Mouse (Mus musculus) thymus, postnatal 0 days (tissue): ENCODE measurements around the gene Gli2. TPM values are rescaled to one million over a fixed set of nuclear protein-coding genes. Genes with fewer than 3 reads are reported as not detected.

Experiments used
- DNase-seq: peaks from one replicate; pipeline ENCODE4 v3.0.0-alpha.2; 2015; ENCODE audit warnings: low spot score
- polyA plus RNA-seq: library from polyadenylated mRNA; unstranded; fragments of >200 nt; fragmentation: Nextera tagmentation; extraction: Ambion mirVana; gene quantifications from 2 replicates; pipeline ENCODE4 v1.2.1, GENCODE M21; 2015

Gli2 gene
- polyA plus RNA-seq: 0.66 and 0.68 TPM in 2 replicates

DNA sequence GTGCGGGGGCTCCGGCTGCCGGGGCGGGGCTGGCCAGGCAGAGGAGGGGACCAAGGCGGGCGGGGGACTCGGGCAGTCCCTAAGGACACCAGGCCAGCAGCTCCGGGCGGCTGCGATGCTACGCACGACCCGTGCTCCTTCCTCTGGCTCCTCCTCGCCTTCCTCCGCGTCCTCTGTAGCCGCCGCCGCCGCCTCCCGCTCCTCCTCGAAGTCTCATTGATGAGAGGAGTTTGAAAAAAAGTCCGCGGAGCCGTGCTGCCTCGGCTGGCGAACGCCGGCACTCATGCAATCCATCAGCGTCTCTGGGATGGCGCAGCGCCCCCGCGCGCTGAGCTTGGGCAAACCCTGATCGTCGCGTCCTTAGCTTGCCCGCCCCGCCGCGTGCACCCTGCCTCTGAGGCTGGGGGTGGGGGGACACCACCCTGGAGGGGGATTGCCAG is at the start of gene Gli2:
Gene Gli2, minus strand, starts transcription at position 218 of the 440 bp plus-strand sequence.
- peak; percentile 70 for DNase-seq

DNA sequence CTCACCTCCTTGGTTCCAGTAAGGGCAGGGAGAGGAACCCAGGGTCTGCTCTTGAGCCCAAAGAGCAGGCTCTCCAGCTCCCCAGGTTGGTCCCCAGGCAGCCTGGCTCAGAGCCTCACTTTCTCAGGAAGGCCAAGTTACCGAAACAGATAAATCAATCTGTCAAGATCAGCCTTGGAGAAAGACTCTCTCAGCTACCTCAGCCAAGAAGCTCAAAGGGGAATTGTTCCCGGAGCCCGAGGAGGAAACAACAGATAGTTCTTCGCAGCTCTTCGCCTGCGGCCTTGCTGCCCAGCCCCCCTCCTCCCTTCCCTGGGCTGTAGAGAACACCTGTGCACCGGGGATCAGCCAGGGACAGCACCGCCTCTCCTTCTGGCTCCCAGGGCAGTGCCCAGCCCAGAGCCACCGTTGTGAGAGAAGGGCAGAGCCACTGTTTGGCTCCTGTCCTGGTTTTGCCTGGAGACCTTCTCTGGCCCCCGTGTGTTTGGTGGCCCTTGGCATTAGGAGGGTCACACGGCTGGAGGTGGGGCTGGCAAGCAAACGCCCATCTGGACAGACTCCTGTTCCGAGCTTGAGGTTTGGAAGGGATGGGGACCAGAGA is 44.6 kb upstream of the Gli2 start:
- no peak for DNase-seq

DNA sequence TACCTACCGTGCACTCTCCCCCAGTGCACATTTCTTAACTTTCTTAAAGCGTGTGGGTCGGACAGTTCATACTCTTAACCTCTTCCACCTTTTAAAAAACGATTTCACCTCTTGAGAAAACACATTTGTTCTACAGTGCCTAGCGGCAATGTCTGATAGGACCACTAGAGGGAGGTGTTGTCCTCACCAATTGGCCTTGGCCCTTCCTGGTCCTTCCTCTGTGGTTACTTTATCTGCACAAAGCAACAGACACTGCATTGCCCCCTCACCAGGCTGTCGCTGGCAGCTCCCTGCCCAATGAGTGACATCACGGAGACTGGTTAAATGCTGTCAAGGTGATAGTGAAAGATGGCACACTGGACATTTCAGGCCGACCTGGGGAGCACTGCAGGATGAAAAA is 40.3 kb upstream of the Gli2 start:
- DNase-seq: peak; percentile 57

DNA sequence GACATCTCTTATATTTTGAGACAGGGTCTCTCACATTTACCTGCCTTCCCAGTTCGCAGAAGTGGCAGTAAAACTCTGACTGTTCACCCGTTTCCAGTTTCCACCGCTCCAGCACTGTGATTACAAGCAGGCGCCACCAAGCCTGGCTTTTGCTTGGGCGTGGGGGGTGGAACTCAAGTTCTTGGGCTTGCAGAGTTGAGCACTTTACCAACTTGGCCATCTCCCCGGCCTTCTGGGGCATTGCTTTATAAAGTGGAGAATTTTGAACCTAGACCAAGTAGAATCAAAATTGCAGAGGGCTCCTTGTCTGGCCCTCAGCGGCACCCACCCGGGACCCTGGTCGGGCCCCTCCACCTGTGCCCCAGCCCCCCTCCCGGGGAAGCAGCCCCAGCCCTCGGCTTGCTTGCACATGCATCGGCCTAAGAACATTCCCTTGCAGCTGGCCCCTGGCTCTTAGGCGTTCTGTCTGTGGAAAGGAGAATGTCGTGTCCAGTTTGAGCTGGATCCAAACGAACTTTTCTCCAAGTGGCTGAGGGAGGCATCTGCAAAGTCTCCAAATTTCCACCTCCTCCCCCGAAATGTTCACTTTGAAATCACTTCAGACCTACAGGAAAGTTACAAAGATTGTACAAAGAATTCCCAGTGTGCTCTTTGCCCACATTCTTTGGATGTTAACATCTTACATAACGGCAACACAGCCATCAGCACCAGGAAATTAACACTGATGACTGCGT is 36.6 kb upstream of the Gli2 start:
- no peak for DNase-seq

DNA sequence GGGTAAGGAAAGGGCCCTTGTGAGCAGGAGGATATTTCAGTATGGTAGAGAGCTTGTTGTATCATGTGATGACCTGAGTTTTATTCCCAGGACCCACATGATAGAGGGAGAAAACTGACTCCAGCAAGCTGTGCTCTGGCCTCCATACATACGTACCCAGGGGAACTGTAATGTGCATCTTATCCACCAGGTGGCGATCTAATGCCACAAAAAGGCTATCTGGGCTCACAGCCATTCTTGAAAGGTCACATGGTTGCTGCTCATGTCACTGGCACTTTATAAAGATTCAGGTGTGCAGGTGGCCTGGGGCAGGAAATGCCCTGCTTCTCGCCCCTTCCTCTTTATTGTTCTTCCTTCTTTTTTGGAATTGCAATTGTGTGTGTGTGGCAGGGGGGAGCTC is 34.1 kb upstream of the Gli2 start:
- peak; percentile 78 for DNase-seq

DNA sequence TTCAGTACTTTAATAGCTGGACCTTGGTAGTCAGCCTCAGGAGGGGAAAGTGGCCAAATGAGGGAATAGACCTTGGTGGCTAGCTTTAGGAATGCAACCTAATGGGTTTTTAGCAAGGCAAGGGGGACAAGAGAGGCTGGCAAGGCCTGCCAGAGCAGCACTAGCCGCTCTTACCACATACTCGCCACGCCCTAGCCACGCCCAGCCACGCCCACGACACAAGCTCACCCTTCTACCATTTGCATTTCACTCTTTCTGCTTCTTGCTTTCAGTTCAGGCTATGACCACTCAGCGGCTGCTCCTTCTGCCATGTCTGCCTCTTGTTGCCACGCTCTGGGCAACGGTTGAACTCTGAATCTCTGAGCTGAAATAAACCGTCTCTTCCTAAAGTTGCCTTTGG is 32.4 kb upstream of the Gli2 start:
- DNase-seq: no peak

DNA sequence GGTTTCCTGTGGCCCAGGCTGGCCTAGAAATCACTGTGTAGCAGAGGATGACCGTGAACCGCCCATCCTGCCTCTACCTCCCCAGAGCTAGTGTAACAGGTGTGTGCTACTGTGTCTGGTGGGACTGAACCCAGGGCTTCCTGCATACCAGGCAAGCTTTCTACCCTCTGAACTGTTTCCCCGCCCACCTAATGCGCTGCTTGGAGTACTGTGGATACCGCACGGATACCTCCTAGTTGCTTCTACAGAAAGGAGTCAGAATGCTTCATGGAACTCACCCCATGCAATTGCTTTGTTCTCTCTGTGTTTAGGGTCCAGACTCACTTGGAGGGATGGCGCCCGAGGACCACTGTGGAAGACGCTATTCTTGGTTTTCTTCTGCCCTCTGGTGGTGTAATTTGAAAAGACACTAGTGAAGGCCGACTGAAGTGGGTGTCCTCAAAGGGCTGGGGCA is 30.1 kb upstream of the Gli2 start:
- peak; percentile 44 for DNase-seq

DNA sequence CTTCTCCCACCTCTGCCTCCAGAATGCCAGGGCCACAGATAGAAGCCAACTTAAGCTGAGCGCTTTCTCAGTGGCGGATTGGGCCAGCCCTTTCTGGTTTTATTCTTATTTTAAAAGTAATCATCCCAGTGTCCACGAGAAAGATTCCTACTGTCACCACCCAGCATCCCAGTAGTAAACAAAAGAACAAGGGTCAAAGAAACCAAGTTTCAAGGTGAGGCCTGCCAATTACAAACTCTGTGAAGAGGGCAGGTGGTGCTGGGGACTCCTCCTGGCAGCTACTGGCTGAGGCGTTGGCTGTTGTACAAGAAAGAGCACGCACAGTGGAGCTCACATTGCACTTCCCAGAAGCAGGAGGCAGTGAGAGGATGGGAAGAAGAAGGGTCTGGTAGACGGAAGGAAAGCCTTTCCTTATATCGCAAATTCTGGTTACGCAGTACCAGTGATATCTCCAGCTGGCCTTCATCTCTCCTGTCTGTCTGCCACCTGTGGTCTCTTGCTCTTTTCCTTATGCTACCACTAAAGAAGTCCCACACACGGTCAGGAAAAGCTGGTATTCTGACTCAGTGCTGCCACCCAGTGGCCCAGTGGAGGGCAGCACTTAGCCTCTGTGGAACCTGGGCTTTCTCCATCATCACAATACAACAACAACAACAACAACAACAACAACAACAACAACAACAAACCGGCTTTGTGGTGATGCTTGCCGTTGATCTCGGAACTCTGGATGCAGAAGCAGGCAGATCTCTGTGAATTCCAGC is 29.0 kb upstream of the Gli2 start:
- DNase-seq: peak; percentile 41

DNA sequence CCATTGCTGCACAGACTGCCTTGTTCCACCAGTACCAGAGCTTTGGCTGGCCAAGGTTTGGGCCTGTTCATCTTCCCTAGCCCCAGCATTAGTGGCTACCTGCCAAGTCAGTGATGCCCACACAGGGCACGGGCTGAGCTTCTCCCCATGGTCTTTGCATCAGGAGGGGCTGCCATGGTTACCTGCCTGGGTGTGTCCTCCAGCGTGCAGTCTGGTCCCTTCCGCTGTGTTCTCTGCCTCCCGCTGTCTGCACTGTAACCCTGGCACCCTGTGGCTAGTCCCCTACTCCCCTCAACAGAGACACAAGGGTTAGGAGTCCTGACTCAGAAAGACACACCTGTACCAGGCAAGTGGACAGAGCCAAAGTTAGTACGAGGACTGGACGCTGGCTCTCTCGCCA is 24.5 kb upstream of the Gli2 start:
- no peak for DNase-seq

DNA sequence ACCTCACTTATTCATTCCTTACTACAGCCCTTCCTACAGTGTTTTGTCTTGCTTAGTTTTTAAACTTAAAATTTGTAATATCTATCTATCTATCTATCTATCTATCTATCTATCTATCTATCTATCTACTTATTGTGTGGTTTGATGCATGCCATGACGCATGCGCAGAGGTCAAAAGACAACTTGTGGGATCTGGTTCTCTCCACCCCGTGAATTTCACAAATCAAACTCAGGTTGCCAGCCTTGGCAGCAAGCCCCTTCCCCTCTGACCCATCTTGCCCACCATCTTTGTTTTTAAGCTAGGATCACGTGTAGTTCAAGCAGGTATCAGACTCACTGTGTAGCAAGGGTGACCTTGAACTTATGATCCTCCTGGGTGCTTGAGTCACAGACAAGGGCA is 22.9 kb upstream of the Gli2 start:
- no peak for DNase-seq

DNA sequence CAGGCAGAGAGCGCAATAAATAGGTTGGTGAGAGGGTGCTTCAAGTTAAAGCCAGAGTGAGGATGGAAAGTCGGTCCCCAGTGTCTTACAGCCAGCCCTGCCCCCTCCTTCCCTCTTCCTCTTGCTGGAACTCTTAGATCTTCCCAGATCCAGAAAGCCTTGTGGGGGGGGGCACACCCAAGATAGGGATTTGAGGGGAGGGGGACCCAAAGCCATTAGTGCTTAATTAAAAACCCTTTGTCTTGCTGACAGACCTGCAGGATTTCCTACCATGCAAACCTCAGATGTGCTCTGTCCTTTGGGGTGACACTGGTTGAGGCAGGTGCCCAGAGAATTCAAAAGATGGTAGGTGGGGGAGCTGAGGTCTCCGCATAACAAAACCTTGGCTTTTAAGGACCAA is 22.5 kb upstream of the Gli2 start:
- DNase-seq: no peak

DNA sequence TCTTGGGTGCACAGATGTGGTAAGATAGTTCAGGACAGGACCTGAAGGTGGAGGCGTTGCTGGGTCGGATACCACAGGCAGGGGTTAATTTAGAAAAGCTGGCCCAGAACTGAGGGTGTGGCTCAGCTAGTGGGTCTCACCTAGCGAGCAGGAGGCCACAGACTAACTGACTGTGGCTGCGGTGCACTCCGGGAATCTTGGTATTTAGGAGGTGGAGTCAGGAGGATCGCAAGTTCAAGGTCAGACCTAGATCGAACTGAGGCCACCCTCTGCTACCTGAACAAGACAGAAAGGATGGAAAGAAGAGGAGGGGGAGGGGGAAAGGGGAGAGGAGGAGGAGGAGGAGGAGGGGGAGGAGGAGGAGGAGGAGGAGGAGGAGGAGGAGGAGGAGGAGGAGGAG is 22.1 kb upstream of the Gli2 start:
- no peak for DNase-seq

DNA sequence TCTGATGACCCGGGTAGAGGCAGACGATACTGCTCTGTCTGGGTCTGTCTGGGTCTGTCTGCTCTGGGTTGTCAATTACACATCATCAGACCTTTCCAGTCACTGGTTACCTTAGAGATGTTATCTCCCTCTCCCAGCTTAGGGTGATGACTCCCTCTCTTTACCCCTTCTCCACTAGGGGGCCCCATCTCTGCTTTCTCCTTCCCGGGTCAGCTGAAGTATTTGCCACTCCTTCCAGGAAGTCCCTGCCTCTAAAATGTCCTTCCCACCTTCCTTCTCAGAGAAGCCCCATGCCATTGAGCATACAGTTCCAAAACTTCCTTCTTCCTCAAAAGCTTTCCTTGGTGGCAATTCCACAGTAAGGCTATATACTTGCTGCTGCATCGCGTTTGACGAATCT is 21.5 kb upstream of the Gli2 start:
- DNase-seq: no peak

DNA sequence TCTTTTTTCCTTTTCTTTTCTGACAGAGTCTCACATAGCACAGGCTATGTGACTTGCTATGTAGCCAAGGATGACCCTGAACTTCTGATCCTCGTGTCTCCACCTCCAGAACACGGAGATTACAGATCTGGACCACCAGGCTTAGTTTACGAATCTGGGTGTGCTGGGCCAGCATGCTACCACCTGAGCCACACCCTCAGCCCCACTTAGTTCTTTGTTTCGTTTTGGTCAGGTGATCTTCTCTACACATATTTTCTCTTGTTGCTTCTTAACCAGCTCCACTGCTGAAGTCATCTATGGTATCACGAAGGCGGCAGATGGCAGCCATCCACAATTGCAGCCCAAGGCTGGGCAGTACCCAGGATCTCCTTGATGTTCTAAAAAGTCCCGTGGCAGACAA is 20.5 kb upstream of the Gli2 start:
- DNase-seq: no peak

DNA sequence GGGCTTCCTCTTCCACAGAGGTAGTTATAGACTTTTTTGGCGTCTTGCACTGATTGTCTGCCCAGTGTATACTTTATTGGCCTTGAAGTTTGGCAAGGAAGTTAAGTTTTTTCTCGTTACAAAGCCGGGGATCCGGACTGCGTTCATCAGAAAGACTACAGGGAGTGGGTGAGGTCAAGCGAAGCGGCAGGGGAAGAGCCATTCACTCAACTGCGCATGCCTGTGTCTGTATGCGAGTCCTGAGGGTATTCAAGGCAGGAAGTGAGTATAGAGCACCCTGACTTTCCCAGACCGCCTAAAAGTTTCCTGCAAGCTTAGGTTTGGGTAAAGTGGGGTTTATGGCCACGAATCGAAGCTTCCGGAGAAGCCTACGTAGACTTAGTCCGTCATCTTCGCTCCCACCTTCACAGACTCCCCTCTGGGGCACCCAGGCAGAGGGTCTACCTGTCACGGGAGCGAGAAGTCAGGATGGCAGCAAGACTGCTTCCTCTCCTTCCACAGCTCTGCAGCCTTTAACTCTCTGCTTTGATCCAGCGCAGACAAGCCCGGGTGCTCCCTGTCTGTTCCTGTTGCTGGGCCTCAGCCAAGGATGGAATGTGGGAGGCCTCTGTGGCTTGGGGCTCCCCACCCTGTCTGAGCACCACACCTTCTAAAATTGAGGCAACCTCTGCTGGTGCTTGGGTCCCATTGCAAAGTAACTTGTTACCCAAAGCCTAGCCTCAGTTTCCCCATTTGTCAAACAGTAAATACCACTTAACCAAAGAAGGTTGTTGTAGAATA is 11.7 kb upstream of the Gli2 start:
- DNase-seq: no peak

DNA sequence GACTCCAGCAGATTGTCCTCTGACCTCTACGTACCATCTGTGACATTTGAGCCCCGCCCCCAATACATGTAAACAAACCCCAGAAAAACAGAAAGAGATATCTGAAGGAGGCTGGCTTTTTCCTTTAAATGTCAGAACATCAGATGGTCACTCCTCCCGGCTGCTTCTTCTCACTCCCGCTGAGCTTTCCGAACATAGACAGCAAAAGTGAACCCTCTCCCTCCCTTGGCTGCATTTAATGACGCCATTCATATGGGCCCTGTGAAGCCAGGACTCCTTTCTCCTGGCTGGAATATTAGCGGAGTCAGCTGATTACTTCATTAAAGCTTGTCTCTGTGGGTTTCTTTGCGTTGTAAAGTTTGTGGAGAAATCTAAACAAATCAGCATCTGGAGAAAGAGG is 3.1 kb upstream of the Gli2 start:
- DNase-seq: no peak

DNA sequence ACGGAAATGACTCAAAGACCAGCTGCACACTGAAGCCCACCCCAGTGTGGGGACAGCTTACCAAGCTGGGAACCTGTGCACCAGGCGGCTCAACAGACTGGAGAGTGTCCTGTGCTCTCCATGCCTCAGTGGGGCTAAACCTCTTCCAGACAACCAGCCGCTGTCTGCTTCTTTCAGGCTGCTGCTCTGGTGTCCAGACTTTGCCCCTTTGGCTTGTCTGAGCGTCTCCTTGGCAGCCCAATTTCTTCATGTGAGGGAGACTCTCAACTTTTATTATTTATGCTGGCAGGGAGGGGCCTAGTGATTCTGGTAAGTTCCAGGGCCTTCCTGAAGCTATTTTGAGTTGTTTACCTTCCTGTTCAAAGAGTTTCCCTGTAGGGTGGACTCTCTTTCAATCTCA is 2.4 kb upstream of the Gli2 start:
- no peak for DNase-seq

DNA sequence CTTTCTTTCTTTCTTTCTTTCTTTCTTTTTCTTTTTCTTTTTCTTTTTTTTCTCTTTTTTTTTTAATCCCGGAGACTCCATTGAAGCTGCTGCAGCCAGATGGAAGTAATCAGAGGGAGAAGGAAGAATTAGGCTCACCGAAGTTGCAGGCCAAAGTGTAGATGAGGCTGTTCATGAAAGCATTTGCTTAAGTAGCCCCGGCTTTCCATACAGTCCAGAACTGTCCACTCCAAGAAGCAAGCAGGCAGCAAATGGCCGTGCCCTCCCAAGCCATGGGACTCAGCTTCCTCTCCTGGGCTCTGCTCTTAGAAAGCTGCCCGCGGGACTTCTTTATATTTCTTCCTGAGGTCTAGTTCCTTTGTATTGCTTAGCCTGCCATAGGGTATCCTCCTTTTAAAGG is 1.0 kb upstream of the Gli2 start:
- DNase-seq: no peak

DNA sequence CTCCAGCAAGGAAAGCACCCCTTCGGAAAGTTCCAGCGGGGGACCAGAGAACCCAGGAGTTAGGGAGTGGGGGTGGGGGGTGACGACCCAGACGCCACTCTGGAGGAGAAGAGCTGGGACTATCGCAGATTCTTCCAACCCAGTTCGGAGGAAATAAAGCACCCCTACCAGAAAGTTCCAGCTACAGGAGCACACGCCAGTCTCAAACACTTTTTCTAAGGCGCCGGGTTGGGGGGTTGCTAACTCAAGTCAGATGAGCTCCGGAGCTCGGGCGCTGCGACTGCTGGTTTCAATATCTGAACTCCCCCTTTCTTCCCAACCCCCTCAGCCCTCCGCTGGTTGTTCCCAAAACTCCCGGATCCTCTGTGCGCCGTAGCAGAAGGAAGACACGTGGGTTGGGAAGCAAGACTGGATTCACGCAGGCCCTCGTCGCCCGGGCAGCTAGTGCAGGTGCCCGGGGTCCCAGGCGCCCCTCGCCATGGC is 494 bp upstream of the Gli2 start:
- DNase-seq: no peak

DNA sequence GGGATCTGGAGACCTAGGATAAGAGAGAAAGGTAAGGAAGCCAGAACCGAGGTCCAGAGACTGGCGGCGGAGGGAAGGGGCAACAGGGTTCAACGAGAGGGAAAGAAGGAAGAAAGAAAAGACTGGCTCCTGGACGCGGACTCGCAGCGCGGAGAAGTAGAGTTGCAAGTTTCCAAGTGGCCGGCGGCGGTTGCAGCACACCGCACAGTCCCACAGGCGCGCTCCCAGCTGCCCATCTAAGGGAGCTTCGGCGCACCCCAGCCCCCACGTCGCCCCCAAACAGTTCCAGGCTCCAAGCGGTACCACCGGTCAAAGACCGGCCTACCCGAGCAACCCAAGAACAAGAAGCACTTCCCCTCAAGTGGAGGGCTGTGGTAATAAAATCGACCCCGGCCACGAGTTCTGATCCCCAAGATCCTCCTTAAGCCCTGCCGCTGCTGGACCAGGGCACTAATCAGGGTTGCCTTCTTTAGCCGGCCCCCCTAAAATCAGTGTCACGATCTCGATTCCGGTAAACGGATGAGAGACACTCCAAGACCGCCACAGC is 715 bp downstream of the Gli2 start:
- DNase-seq: no peak

DNA sequence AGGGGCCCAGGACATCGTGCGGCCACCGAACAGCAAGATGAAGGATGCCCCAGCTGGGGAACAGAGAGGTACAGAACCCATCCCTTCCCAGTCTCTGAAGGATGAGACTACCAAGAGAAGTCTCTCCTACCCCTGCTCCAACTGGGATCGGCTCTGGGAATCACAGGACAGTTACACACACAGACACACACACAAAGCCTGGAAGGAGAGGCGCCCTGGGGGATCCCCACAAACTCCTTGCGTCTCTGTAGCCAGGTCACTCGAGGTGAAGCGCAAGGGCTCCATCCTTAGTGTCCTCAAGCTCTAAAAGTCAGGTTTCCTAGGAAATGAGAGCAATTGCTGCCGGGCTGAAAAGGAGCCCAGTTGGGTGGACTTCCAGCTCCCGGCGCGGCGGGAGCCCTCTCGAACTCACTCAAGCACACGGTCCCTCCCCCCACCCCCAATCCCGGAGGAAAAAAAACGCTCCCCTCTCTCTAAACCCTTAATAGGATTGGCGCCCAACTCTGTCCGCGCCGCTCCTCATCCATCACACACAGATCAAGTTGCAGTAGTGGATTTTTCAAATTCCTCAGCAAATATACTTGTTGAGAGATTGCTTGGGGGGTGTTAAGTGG is 1.4 kb downstream of the Gli2 start:
- no peak for DNase-seq
